In the genomic region with DNA sequence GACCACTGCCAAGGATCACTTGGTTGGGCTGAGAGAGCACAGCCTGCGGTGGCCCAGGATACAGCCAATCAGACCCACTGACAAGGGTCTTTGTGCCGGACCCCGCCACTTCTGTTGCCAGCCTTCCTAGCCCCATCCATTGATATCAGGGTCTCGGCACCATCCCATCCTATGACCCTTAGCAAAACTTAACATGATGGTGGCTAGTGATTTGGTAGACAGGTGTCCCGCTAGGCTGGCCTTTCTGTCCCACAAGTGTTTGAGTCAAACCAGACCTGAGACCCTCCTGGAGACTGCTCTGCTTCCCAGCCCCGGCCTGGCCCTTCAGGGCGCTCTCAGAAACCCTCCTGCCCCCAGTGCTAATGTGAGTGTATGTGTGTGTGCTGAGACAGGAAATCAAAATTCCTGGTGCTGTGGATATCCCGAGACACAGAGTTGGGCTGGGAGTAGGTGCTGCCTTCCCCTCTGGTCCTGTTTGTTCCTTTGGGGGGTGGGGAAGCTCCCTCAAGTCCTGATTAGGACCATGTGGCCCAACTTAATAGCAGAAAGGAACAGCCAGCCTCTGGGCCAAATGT, we compare ENCODE assay signal across 9 mouse cellular contexts. TPM values are rescaled to one million over a fixed set of nuclear protein-coding genes. Genes with fewer than 3 reads are reported as not detected.
DNase-seq lines count a peak whose midpoint lies in the region; ATAC-seq and TF ChIP-seq lines count a peak whose summit lies in the region.
"Had no signal": no experiment of that assay in that cellular context is flagged by ENCODE, and none has a peak within 500 bp of the region (broad histone marks: within the 10 kb centered on the region; RNA-seq: fewer than 3 reads in every experiment).

No protein-coding gene starts in this region.

- H3K4me1 ChIP-seq in kidney, embryonic 16.5 days (ENCODE audit: insufficient read depth, low read length), result 0 out of 2 replicates have a peak, but pooled peaks cover 10% of the 10 kb centered on the region
- no peaks in the 10 kb centered on the region for H3K4me1 ChIP-seq in intestine, postnatal 0 days (replicated peaks; ENCODE audit: control insufficient read depth, insufficient read depth, low read length)
- H3K4me1 ChIP-seq in forebrain, embryonic 13.5 days, result no peaks in the 10 kb centered on the region

- no peak overlapping the region for H3K9ac ChIP-seq in kidney, embryonic 16.5 days (replicated peaks; ENCODE audit: low read length)
- no peak overlapping the region for H3K9ac ChIP-seq in intestine, postnatal 0 days (ENCODE audit: low read depth, low read length)
- H3K9ac ChIP-seq in forebrain, embryonic 13.5 days, result no peak overlapping the region

- H3K27ac ChIP-seq in kidney, embryonic 16.5 days (ENCODE audit: low read length), result peak overlapping the region; percentile 54; the same call in 1 of the 2 replicates
- peak overlapping the region; percentile 35; the same call in 1 of the 2 replicates for H3K27ac ChIP-seq in intestine, postnatal 0 days (ENCODE audit: low read depth, low read length)
- H3K27ac ChIP-seq in forebrain, embryonic 13.5 days, result no peak overlapping the region

- H3K27me3 ChIP-seq in kidney, embryonic 16.5 days (ENCODE audit: insufficient read depth, low read length), result no peaks in the 10 kb centered on the region
- no peaks in the 10 kb centered on the region for H3K27me3 ChIP-seq in intestine, postnatal 0 days (replicated peaks; ENCODE audit: control insufficient read depth, insufficient read depth, low read length)
- no peaks in the 10 kb centered on the region for H3K27me3 ChIP-seq in forebrain, embryonic 13.5 days

- ATAC-seq in kidney, embryonic 16.5 days (ENCODE audit: low FRiP score, low TSS enrichment), result no peak; the same call in 1 of the 2 replicates
- ATAC-seq in intestine, postnatal 0 days, result no peak
- ATAC-seq in forebrain, embryonic 13.5 days, result no peak
- ATAC-seq: midbrain, embryonic 16.5 days had no signal

- no peak for TF ChIP-seq CTCF in intestine, postnatal 0 days (IDR thresholded peaks at IDR 0.05; ENCODE audit: low read depth)

- no peaks in the 10 kb centered on the region for H3K9me3 ChIP-seq in kidney, embryonic 16.5 days (ENCODE audit: low read length)
- H3K9me3 ChIP-seq in intestine, postnatal 0 days (ENCODE audit: control insufficient read depth), result no peaks in the 10 kb centered on the region
- no peaks in the 10 kb centered on the region for H3K9me3 ChIP-seq in forebrain, embryonic 13.5 days (replicated peaks)

- H3K36me3 ChIP-seq in kidney, embryonic 16.5 days (ENCODE audit: insufficient read depth, low read length), result peaks cover 9% of the 10 kb centered on the region; the same call in 1 of the 2 replicates
- H3K36me3 ChIP-seq in intestine, postnatal 0 days (ENCODE audit: control insufficient read depth, insufficient read depth), result no peaks in the 10 kb centered on the region; the same call in 1 of the 2 replicates
- H3K36me3 ChIP-seq in forebrain, embryonic 13.5 days (ENCODE audit: poor library complexity, severe bottlenecking), result no peaks in the 10 kb centered on the region

- 79% methylated on average over 8 of the region's 8 CpGs for WGBS in kidney, embryonic 16.5 days
- WGBS in intestine, postnatal 0 days, result 81% methylated on average over 8 of the region's 8 CpGs
- 83% methylated on average over 8 of the region's 8 CpGs for WGBS in forebrain, embryonic 13.5 days

- H3K4me3 ChIP-seq in kidney, embryonic 16.5 days (ENCODE audit: low read length), result no peak overlapping the region
- no peak overlapping the region for H3K4me3 ChIP-seq in intestine, postnatal 0 days (ENCODE audit: low read depth, low read length)
- H3K4me3 ChIP-seq in forebrain, embryonic 13.5 days, result no peak overlapping the region

- no peak for DNase-seq in kidney, adult 8-10 months
- peak; percentile 10 for DNase-seq in urinary bladder, adult 2 months (ENCODE audit: low spot score)
- no peak for DNase-seq in urinary bladder, adult 18-20 months (ENCODE audit: low spot score in 2 of 2)
- no peak for DNase-seq in ovary, postnatal 36 days (ENCODE audit: low spot score)
- DNase-seq: right cerebral cortex, postnatal 4 days had no signal

- H3K4me2 ChIP-seq in kidney, embryonic 16.5 days (replicated peaks; ENCODE audit: low read depth, low read length), result no peak overlapping the region
- H3K4me2 ChIP-seq in intestine, postnatal 0 days (replicated peaks; ENCODE audit: low read depth), result no peak overlapping the region
- no peak overlapping the region for H3K4me2 ChIP-seq in forebrain, embryonic 13.5 days

RNA-seq across cellular contexts. Expression of gene Gm11037, which starts 1.6 kb away (rescaled TPM):
- polyA plus RNA-seq in kidney, embryonic 16.5 days (2015; fragmentation: Nextera tagmentation; extraction: Ambion mirVana), result not detected in 2 replicates
- not detected in 2 replicates for polyA plus RNA-seq in urinary bladder, adult 2 months (2012; rRNA removed)
- not detected in 2 replicates for polyA plus RNA-seq in intestine, postnatal 0 days (2015; fragmentation: Nextera tagmentation; extraction: Ambion mirVana)
- not detected in 2 replicates for polyA plus RNA-seq in forebrain, embryonic 13.5 days (2015; fragmentation: Nextera tagmentation; extraction: Ambion mirVana)
- polyA plus RNA-seq: midbrain, embryonic 16.5 days had no signal

RNA-seq across cellular contexts. Expression of gene Hspa12b, which starts 7.8 kb away (rescaled TPM):
- polyA plus RNA-seq in kidney, embryonic 16.5 days (2015; fragmentation: Nextera tagmentation; extraction: Ambion mirVana), result 22.2 and 23.7 TPM in 2 replicates
- polyA plus RNA-seq in urinary bladder, adult 2 months (2012; rRNA removed), result 33.1 and 34.8 TPM in 2 replicates
- 2.1 and 2.3 TPM in 2 replicates for polyA plus RNA-seq in intestine, postnatal 0 days (2015; fragmentation: Nextera tagmentation; extraction: Ambion mirVana)
- 2.4 and 3.3 TPM in 2 replicates for polyA plus RNA-seq in forebrain, embryonic 13.5 days (2015; fragmentation: Nextera tagmentation; extraction: Ambion mirVana)

RNA-seq across cellular contexts. Expression of gene 1700037H04Rik, which starts 25.0 kb away (rescaled TPM):
- polyA plus RNA-seq in kidney, embryonic 16.5 days (2015; fragmentation: Nextera tagmentation; extraction: Ambion mirVana), result 98.2 and 101 TPM in 2 replicates
- polyA plus RNA-seq in urinary bladder, adult 2 months (2012; rRNA removed), result 51.9 and 54.5 TPM in 2 replicates
- polyA plus RNA-seq in intestine, postnatal 0 days (2015; fragmentation: Nextera tagmentation; extraction: Ambion mirVana), result 145 and 164 TPM in 2 replicates
- polyA plus RNA-seq in forebrain, embryonic 13.5 days (2015; fragmentation: Nextera tagmentation; extraction: Ambion mirVana), result 97.1 and 99.3 TPM in 2 replicates

RNA-seq across cellular contexts. Expression of gene Cenpb, which starts 45.0 kb away (rescaled TPM):
- polyA plus RNA-seq in kidney, embryonic 16.5 days (2015; fragmentation: Nextera tagmentation; extraction: Ambion mirVana), result 9.7 and 10.1 TPM in 2 replicates
- polyA plus RNA-seq in urinary bladder, adult 2 months (2012; rRNA removed), result 60.4 and 94.3 TPM in 2 replicates
- 15.9 and 17.4 TPM in 2 replicates for polyA plus RNA-seq in intestine, postnatal 0 days (2015; fragmentation: Nextera tagmentation; extraction: Ambion mirVana)
- 14.8 and 15.3 TPM in 2 replicates for polyA plus RNA-seq in forebrain, embryonic 13.5 days (2015; fragmentation: Nextera tagmentation; extraction: Ambion mirVana)

RNA-seq across cellular contexts. Expression of gene Siglec1, which starts 48.3 kb away (rescaled TPM):
- polyA plus RNA-seq in kidney, embryonic 16.5 days (2015; fragmentation: Nextera tagmentation; extraction: Ambion mirVana), result 0.29 and 0.46 TPM in 2 replicates
- 7.6 and 8.7 TPM in 2 replicates for polyA plus RNA-seq in urinary bladder, adult 2 months (2012; rRNA removed)
- 0.20 and 0.30 TPM in 2 replicates for polyA plus RNA-seq in intestine, postnatal 0 days (2015; fragmentation: Nextera tagmentation; extraction: Ambion mirVana)
- 0.08 TPM in 2 replicates for polyA plus RNA-seq in forebrain, embryonic 13.5 days (2015; fragmentation: Nextera tagmentation; extraction: Ambion mirVana)
